Mouse (Mus musculus) NIH3T3 (cell line): Measurements from ENCODE around the gene Map6.

ENCODE experiments used
- DNase-seq: peaks from one replicate; pipeline ENCODE4 v3.0.0-alpha.2; 2012; ENCODE audit warnings: low read depth

Map6 gene

GRCm38 (mm10) chr7:99314565-99314964 is 47.3 kb downstream of the Map6 start:
- no peak for DNase-seq

- no peak for DNase-seq
These were observed 49.0 kb downstream of the Map6 start for GRCm38 (mm10) chr7:99316207-99316606.

DNA sequence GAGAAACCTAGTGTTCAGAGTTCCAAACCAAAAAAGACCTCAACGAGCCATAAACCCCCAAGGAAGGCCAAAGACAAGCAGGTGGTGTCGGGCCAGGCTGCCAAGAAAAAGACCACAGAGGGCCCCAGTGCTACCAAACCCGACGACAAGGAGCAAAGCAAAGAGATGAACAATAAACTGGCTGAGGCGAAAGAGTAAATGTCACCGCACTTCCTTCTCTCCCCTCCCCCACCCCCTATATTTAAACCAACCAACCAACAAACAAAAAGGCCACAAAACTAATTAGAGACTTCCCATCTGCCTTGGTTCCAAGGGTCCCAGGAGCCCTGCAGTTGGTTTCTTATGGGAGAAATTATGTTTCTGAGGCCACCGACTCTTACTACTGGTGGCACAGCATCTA is 50.2 kb downstream of the Map6 start:
- no peak for DNase-seq

DNA sequence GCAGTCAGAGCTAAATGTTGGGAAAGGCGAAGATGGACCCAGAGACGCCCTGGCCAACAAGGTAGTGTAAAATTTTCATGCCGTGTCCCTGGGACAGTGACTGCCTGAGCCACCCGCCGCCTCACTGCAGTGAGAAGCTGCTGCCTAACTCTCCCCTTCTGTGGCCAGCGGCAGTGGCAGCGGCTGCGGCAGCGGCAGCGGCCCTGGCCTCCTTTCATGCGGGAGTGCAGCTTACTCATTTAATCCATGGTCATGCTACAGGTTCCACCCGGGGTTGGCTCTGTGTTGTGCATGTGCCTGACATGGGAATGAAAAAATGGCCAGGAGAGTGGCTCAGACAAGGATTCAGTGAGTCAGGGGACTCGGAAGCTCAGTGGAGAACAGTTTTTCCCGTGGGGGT is 53.3 kb downstream of the Map6 start:
- DNase-seq, result no peak

DNA sequence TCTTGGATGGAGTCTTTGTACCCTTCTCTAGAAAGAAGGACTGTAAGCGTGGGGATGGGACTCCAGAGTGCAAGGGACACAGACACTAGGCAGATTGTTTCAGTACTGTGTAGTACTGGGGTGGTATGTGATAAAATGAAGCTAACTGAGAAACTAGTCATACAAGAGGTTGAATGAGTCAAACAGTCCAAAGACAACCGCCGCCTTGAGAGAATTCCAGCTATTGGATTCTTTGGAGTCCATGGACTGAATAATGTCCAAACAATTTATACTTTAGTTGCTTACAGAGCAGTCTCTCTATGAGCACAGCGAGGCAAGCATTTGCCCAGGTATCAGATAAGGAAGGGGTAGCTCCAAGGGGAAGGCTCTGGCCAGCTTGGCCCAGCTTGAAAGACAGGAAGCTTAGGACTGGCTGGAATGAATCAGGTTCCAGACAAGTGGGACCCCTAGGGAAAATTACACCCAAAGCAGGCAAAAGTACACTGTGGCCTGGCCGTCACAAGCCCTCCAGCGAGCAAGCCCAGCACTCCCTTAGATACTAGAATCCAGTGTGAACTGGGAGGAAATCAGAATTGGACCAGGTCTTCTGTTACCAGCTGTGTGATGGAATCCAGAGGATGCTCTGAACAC is 55.6 kb downstream of the Map6 start:
- peak; percentile 66 for DNase-seq

DNA sequence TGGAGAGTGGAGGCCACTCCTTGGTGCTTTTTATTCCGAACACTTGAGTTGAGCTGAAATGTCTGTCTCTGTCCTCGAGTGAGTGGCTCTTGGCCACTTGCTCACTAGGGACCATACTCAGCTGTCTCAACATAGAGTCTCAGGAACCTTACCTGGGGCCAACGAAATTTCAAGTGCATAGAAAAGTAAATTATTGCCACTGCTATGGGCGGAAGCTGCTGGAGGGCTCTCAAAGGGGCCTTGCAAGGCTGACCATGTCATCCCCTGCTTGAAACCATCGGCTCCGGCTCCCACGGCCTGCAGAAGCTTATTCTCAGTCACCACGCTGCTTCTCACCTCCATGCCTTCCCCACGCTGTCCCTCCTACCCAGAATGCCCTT is 56.1 kb downstream of the Map6 start:
- DNase-seq, result no peak

DNA sequence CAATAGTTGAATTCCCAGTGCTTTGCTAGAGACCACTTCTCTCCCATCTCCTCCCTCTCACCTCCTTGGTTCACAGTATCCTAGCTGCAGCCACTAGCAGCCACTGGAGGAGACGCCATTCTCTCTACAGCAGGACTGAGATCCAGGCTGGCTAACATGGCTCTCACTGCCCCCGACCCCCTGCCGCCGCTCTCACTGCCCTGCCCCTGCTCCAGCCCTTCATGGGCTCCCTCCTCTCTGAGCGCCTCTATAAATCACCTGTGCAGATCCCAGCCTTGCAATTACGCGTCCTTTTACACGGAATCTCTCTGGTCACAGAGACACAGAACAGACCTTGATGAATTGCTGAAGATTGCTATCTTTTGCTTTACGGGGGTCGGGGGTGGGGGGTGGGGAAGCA is 57.6 kb downstream of the Map6 start:
- DNase-seq, result no peak

DNA sequence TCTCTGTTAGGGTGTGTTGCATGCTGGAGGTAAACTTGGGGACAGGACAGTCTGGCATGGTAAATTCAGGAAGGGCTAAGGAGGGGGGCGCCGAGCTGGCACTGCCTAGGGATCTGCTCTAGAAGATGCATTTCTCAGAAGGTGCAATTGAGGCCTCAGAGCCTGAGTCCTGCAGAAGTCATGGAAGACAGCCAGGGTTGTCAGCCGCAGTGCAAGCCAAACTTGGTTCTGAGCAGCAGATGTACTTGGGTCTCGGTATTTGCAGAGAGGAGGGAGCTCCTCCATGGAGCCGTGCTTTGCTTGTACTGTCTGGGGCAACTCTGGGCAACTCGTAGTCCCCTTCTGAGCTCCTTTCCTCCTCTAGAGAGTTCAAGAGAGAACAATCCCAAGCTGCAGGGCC is 58.9 kb downstream of the Map6 start:
- DNase-seq, result no peak

GRCm38 (mm10) chr7:99328847-99329246 is 61.6 kb downstream of the Map6 start:
- no peak for DNase-seq

DNA sequence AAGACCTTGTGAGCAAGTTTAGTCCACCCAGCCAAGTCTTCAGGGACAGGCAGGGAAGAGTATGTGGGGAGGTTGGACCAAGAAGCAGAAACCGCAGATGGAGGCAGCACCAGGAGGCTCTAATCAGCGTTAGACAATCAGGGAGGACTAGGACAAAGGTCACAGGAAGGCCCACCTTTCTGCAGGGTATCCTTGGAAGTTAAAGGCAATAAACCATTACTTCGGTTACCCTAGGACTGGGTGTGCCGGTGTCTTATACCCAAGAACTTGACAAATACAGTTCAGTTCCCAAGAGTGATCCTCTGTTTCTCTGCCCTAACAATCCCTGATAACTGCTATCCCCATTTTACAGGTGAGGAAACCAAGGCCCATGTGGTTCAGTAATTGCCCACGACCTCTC is 62.8 kb downstream of the Map6 start:
- no peak for DNase-seq

- DNase-seq, result peak; percentile 90
These were observed 65.7 kb downstream of the Map6 start for GRCm38 (mm10) chr7:99332774-99333480.

DNA sequence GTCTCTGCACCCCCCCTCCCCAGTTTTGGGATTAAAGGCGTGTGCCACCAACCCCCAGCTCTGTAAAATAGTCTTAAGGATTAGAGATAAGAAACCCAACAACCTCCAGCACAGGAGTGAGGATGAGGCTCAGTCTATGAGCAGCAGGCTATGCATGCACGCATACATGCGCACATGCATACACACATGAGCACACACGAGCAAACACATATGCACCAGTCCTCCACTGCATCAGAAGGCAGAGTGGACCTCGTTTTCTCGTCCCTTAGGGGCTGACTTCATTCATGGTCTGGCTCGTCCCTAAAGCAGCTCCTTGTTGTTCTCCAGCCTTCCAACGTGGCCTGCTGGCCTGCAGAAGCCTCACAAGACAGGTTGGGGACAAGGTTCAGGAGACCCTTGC is 73.5 kb downstream of the Map6 start:
- DNase-seq, result no peak

GRCm38 (mm10) chr7:99343577-99343976 is 76.3 kb downstream of the Map6 start:
- no peak for DNase-seq

DNA sequence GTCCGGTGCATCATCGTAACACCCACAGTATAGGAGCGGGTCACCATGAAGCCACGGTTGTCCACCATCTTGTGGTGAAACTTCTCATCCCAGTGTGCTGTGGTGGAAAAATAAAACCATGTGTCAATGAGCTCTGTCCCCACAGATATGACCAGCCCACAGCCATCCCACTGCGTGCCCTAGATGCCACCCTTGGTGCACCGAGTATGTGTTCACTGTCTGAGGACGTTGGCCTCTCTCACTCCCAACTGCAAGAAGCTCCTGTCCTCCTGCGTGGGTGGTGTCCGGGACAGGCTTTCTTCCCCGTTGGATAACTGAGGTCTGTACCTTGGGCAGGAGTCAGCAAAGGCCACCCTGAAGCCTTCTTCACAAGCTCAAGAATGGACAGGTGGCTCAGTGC is 80.0 kb downstream of the Map6 start:
- no peak for DNase-seq

- no peak for DNase-seq
These were observed 81.6 kb downstream of the Map6 start for GRCm38 (mm10) chr7:99348883-99349282.

DNA sequence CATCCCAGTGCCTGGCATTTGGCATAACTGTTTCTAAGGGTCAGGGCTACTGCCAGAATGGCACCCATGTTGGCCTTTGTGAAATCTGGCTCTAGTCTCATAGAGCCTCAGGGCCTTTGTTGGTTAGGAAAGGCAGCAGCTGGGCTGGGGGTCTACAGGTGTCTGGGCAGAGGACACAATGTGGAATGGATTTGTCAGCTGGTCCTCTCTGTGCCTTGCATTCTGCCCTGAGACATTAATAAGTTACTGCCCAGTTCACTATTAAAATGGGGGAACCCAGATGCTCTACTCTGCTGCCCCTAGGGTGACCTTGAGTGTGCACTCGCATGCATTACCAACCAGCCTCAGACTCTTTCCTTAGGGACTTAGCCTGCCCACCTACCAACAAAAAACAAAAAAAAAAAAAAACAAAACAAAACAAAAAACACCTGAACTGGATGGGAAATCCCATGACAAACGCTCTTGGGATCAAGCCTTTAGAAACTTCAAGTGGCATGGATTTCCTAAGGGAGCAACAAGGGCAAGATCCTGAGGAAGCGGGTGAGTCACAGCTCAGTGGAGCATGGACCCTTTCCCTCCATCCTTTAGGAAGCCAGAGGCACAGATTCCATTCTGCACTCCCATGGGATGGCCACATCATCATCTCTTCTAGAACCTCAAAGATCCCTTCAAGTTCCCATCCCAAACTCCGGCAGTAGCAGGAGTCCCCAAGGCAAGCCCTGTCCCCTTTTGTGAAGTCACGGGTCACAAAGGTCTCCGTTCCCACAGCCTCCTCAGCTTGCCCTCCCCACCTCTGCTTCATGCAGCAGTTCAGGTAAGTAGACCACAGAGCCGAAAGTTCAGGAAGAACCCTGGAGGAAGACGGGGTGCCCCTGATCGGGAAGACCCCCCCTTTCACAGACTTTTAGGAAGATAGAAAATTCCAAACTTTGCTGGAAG is 82.8 kb downstream of the Map6 start:
- DNase-seq, result peak; percentile 39

- peak; percentile 86 for DNase-seq
These were observed 84.0 kb downstream of the Map6 start for GRCm38 (mm10) chr7:99351104-99351801.

DNA sequence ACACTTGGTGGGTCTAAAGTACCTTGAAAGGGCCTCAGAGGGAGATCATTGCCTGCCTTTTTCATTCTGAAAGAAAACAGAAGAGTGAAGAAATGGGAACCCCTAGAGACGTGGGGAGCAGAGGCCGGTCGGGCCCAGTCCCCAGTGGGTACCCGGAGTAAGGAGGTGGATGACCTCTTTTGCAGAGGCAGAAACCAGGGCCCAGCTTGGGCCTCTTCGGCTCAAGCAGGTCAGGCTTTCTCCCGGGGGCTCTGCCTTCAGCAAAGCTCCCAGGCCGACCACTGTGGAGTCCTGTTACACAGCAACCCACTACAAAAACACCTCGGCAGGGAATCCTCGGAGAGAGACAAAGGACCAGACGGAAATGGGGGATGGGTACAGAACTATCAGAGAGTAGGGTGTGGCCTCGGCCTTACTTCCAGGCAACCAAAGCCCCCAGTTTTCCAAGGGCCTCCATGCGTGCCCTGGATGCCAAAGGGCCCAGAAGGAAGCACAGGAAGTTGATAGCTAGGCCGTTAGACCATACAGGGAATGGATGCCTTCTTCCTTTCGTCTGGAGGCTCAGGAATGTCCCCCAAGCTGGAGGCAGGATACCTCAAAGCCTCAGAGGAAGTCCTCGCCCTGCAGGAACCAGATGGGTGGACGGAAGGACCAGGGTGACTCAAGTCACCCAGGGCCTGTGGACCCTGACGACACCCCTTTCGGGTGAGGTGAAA is 84.7 kb downstream of the Map6 start:
- DNase-seq, result peak; percentile 63

- DNase-seq, result peak; percentile 96
These were observed 85.5 kb downstream of the Map6 start, which contains the start of gene Serpinh1 for GRCm38 (mm10) chr7:99352526-99353400. Gene Serpinh1, minus strand, starts transcription at chr7:99353239.

- peak; percentile 92 for DNase-seq
These were observed 88.5 kb downstream of the Map6 start for GRCm38 (mm10) chr7:99355731-99356131.
